Mouse (Mus musculus) mouse embryonic stem cell (cell line): Measurements from ENCODE around the gene Ddx20.

Experiments
- in situ Hi-C, 2 experiments: fragments of 300-500 bp; cut with MboI; formaldehyde crosslinking; loops; 1 replicate in 1 of 2; 3 replicates in 1 of 2; pipeline ENCODE4 v1.14.3; 2019 to 2020; ENCODE audit warnings: low sequenced_read_pairs in 2 of 2, low pct_unique_long_range_greater_than_20kb in 1 of 2, mixed read lengths in 1 of 2; ENCODE audit not compliant: unreplicated experiment in 1 of 2

The Ddx20 gene

DNA sequence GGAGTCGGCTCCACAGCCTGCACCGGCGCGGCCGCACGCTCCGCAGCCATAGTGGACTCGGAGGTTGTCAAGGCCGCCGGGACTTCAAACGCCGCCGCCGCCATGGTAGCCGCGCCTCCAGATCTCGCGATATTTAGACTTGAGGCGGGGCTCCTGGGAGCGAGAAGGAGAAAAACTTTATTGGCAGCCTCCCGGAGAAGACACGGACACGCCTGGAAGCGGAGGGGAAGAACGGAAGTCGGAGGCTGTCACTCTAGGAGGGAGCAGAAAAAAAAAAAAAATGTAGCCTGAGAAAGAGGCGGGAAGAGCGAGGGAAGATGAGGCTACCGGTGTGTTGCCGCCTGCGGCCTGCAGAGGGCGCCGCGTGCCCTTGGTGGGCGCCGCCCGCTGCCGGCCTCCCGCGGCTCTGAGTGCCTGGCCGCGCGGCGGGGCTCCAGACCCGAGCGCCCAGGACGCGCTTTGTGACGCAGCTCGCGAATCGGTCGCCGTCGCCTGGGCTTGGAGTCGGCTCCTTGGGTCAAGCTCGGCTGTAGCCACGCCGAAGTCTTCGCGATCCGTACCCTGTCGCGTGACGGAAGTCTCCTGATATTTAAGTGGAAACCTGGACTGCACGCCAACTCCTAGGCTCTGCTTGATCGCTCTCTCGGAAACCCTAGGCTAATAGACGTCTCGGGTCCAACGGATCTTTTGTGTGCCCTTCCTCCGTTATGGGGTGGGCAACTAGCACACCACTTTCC is at the start of gene Ddx20:
Ddx20 (minus strand) TSS at position 251 of the 737 bp plus-strand sequence.
- in situ Hi-C loops: loop anchor here in 1 of 2 experiments (10.0 kb wide), 1 partner anchor 207 kb away; no protein-coding TSS in a partner anchor

DNA sequence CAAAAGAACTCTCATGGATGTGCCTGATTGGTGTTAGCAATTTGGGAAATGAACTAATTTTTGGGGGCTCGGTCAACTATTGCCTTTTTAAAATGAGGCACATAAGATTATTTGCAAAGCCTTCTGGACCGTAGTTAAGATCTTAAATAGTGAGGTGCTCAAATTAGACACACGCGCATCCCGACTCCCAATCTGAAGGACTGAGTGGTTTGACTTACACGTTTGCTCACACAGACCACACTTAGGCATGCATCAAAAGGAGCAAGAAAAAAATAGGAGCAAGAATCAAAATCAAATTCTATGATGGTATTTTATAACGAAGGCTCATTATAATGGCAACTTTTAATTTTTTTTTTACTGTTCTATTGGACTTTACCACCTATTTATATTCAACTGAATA is 49.7 kb upstream of the Ddx20 start:
- in situ Hi-C loops: no loop called here

DNA sequence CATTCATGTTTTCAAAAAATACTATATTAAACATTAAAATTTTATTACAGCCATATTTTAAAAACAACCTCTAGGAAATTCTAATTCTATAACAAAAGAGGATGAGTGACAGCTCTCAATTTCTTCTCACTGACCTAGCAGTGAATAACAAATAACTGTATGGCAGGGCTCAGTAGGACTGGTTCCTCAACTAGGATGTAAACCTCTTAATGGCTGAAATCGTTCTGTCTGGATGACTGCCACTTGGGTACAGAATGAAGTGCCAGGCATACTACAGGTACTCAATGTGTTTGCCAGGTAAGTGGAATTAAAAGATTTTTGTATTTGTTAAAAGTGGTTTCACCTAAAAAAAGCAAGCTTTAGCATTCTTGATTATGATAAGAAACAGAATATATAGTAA is 48.8 kb upstream of the Ddx20 start:
- in situ Hi-C loops: no loop called here

DNA sequence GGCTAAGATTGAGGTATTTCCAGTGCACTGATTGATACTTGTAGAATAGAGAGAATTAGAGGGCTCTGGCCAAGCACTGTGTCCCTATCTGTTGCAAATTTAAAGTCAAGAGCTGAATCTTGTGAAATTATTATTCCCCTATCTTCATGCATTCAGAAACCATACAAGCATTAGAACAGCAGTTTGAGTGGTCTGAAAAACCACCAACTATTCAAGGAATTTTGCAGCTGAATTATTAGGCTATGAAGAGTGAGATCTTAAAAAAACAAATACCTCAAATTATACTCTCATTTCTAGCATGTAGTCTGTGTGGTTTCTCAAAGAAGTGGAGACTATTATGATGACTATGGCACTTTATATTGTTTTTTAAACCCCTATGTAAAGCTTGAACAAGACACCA is 47.9 kb upstream of the Ddx20 start:
- in situ Hi-C loops: no loop called here

DNA sequence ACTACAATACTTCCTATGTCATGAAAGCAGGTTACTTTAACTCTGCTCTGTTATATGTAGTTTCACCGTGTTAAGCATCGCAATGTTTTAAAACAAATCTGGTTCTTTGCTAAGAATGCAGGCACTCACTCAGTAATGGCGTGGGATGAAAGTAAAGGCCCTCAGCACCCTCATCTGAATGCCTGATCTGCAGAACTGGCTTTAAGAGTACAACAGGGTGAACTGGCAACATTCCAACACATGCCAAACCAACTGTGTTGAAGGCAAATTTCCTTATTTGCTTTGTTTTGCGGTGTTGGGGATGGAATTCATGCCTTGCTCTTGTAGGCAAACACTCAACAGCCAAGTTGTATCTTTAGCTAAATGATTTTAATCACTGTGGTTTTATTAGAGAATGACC is 46.2 kb upstream of the Ddx20 start:
- in situ Hi-C loops: no loop called here

DNA sequence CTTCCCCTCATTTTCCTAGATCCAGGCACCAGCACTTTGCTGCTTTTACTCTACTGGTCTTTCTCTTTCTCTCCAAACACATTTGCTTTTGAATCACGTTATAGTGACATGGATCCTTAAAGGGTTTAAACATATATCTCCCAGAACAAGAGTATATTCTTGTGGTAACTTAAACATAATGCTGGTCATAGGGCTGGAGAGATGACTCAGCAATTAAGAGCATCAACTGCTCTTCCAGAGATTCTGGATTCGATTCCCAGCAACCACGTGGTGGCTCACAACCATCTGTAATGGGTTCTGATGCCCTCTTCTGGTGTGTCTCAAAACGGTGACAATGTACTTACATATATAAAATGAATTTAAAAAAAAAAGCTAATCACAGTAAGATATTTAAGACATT is 45.0 kb upstream of the Ddx20 start:
- in situ Hi-C loops: no loop called here

DNA sequence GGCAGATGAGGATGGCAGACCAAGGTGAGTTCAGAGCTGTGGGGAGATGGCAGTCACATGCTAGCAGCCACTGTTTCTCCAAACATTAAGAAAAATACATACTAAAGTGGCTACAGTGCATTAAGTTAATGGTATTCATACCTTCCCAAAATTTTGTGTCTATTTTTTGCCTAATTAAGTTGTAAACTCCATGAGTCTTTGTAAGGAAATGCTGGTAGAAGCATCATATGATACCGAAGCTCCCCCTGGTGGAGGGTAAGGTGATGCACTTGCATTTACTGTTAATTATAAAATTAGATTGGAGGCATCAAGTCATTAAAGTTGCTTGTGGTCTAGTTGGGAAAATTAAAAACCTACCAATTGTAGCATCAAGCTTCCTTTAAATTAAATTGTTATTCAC is 38.7 kb upstream of the Ddx20 start:
- in situ Hi-C loops: no loop called here

DNA sequence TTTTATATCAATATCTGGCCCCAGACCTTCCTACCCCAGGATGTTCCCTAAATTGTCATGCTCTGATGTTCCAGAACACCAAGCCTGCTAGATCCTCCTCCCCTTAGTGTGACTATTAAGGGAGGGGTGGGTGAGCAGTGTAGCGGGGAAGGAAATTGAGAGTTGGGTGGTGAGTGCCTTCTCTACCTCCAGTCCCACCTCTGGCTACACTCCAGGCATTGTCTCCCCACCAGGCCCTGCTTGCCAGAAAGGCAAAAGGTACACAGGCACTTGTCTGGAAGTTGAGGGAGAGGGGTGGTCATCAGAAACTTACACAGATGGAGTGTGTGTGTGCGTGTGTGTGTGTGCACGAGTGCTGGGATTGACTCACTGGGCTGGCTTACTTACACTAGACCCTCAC is 35.1 kb upstream of the Ddx20 start:
- in situ Hi-C loops: no loop called here

DNA sequence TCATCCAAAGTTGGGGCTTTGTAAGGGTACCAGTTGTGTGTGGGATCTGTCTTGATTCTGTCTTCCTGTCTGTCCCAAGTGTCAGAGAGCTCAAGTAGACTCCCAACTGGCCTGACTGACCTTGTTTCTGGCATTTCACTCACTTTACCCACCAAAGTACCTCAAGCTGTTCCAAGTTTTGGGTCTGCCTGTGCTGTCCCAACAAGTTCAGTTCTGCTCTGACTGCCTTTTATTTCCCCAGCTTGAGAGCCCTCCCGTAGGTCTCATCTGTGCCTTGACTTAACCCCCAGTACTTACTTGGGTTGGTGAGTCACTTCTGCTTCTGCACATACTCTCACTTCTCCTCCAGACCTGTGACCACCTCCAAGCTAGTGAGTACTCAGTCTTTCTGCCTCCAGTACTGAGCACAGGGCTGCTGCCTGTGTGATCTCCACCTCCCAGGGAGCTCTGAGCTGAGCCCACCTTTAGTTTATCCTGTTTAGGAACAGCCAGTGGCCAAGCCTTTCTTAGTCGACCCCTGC is 34.4 kb upstream of the Ddx20 start:
- in situ Hi-C loops: no loop called here

DNA sequence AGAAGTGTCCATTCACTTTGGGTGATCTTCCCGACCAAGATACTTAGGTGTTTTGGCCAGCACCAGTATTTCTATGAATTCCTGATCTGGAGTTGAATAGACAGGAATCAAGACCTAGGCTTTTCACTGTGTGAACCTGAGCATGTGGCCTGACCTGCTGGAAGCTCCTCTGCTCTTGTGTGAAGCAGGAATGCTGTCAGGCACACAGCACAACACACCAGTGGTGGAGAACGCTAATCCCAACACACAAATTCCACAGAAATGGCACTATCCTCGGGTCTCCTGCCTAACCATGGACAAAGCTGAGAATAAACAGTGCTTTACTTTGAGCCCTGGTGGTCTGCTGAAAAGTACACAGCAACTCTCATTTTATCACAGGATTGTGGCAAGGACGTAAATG is 33.1 kb upstream of the Ddx20 start:
- in situ Hi-C loops: no loop called here

DNA sequence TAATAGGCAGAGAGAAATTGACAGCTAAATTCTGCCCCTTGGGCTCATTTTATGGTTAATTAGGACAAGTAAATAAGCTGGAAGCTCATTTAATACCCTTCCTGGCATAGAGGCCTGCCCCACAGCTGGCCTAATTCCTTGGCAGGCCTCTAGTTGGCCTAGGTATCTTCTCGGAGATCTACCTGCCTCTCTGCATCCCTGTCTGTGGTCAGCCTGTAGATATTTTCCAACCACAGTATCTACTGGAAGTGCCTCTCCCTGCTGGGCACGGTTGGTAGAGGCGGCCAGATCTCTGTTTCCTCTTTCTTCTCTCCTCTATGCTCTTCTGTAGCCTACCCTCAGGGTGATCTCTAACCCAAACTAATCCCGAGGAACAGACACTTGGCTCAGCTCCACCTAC is 32.6 kb upstream of the Ddx20 start:
- in situ Hi-C loops: no loop called here

DNA sequence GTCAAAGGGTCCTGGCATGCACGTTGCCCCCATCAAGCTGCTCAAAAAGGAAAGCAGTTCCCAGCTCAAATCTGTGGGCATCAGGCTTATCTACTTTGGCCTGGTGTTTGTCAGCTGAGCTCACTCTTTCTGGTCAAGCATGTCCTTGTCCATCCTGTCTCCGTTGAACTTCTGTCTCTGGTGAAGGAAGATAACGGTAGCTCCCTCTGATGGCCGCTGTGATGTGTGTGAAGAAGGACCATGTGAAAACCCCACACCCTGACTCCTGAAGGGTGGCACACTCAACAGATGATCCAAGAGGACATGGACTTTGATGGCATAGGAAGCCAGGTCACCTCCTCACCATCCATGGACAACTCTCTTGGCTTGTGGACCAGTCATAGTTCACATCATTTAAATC is 31.4 kb upstream of the Ddx20 start:
- in situ Hi-C loops: no loop called here

DNA sequence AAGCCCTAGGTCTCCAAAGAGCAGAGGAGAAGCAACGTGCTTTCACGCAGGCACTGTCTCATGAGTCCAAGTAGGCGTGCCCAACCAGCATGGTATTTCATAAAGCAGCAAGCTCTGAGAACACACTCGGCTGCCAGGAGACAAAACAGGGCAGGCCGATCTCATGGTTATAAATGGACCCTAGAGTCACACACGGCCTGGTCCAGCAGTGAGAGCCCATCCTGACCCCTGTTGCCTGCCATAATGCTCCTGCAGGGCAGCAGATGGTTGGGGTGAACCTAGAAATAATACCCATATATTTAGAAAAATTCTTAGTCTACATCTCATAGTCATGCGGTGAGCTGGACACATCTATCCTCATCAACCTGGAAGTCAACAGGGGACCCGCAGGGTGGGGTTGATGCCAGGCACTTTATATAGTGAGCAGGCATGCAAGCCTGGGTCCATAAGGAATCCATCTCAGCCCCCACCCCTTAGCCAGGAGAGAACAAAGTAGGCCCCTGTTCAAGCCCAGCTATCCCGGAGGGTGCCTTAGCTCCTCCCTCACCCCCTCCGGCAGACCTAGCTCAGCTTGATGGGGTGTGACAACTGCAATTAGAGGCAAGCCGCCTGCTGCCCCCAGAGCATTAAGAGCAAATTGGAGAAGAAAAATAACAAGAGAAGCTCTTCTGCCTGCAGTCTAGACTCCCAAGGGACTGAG is 30.6 kb upstream of the Ddx20 start:
- in situ Hi-C loops: no loop called here

DNA sequence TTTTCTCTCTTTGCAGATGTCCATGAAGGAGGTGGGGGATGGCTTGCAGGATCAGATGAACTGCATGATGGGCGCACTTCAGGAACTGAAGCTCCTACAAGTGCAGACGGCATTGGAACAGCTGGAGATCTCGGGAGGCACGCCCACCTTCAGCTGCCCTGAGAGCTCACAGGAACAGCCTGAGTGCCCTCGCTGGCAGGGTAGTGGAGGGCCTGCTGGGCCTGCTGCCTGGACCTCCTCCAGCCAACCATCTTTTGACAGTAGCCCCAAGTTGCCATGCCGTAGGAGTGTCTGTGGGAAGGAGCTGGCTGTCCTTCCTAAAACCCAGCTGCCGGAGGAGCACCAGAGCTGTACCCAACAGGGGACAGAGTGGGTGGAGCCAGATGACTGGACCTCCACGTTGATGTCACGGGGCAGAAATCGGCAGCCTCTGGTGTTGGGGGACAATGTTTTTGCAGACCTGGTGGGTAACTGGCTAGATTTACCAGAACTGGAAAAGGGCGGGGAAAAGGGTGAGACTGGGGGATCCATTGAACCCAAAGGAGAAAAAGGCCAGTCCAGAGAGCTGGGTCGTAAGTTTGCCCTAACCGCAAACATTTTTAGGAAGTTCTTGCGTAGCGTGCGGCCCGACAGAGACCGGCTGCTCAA is 29.1 kb upstream of the Ddx20 start:
- in situ Hi-C loops: no loop called here

DNA sequence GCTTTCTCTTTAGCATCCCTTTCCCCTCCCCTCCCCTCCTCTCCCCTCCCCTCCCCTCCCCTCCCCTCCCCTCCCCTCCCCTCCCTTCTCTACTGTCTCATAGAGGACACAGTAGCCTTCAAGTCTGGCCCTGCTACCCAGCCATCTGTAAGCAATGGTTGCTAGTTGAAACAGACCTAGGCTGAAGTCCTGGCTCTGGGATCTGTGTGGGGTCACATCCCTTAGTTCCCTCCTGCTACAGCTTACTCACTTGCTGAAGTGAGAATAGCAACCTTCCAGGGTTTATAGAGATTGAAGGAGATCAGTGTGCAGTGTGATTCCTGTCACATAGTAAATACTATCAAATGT is 27.4 kb upstream of the Ddx20 start:
- in situ Hi-C loops: no loop called here

DNA sequence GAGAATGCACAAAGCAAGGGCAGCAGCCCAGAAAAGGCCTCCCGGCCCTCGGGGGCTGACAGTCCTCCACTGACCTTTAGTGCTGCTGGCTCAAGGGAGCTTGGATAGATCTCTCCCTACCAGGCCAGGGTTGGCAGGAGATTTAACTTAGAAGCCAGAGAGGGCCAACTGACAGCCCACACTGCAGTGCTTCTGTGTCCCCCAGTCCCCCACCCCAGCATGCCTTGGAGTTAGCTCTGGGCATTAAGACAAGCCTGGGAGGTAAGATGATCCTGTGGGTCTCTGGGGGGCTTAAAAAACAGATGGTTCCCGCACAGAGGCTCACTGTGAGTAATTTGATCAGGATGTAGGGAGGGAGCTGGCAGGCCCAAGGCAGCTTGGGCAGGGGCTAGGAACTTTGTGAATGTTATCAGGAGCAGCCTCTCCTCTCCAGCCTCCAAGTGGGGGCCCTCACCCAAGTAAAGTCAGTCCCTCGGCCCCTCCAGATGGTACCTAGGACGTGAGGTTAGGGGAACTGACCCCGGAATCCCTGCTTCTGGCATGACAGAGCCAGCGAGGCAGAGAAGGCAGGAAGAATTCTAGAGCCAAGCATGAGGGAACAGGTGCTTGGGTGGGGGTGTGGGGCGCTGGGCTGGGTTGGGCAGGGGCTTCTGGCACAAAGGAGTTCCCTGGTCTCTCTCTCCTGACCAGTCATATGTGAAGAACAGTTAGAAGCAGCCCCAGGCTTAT is 26.9 kb upstream of the Ddx20 start:
- in situ Hi-C loops: no loop called here

DNA sequence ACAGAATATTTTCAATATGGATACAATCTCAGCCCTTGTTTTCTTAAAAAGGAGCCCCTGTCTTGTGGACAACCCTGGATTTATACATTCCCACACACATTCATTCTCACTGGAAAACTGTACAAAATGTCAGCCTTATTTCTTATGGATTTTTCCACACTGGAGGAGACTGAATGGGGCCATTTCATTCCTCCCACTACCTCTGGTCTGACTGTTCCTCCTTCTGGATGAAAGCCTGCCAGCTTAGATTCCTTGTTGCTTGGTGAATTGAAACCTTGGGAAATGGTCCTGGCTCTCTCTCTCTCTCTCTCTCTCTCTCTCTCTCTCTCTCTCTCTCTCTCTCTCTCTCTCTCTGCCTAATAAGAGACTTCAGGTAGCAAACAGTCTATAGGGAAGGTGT is 25.5 kb upstream of the Ddx20 start:
- in situ Hi-C loops: no loop called here

DNA sequence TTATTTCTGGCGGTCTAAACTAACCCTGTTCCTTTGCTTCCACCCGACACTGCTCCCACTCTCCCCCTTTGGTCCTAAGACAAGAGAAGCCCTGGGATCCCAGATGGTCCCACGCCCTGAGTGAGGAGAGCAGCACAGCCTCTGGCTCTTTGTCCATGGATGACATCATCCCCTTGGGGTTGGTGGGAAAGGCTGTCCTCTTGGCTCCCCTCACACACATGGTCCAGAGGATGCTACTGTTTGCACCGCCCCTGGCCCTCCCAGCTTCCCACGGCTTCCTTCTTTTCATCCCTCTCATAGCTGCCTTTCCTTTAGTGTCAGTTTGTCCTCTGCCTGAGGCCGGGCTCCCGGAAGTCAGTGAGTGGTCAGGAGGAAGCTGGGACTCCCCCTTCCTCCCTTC is 24.4 kb upstream of the Ddx20 start:
- in situ Hi-C loops: no loop called here

DNA sequence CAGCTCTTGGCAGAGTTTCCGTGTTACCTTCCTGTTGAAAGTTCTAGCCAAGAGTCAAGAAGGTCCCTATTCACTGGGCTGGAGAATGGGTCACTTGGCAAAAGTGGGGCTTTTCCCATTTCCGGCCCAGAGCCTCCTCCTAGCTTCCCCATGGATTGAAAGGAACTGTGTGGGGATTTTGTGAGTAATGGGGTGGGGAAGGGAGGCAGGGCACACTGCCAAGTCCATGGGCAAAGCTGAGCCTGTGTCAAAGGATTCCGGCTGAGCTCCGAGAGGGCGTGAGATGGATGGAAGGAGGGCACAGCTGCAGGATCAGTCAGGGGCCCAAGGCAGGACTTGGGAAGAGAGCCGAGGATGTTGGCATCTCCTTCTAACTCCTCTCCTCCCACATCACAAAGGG is 22.9 kb upstream of the Ddx20 start:
- in situ Hi-C loops: no loop called here
